Mouse (Mus musculus): ENCODE data around the gene Musk. TPM values are rescaled to one million over a fixed set of nuclear protein-coding genes. Genes with fewer than 3 reads are reported as not detected.

Musk gene
- total and polyA plus RNA-seq, 2 experiments from 2014 or later = 0.41 to 0.49 TPM

- no peak for TF ChIP-seq CTCF (IDR thresholded peaks at IDR 0.05)
- no peak overlapping the region for H3K27ac ChIP-seq (ENCODE audit: low read depth, low read length)
- no peaks in the 10 kb centered on the region for H3K9me3 ChIP-seq (ENCODE audit: low read length)
- DNase-seq (ENCODE audit: low spot score) (no peak), ATAC-seq (ENCODE audit: low FRiP score) (no peak)
- H3K36me3 ChIP-seq (ENCODE audit: insufficient read depth, low read length) = no peaks in the 10 kb centered on the region
- no peak overlapping the region for H3K9ac ChIP-seq (replicated peaks; ENCODE audit: low read length, poor library complexity, severe bottlenecking)
- no peaks in the 10 kb centered on the region for H3K4me1 ChIP-seq (ENCODE audit: insufficient read depth, low read length)
- no peaks in the 10 kb centered on the region for H3K27me3 ChIP-seq (ENCODE audit: insufficient read depth, low read length)
- no peak overlapping the region for H3K4me3 ChIP-seq (ENCODE audit: low read depth, low read length)
- H3K4me2 ChIP-seq (ENCODE audit: low read depth, low read length, poor library complexity, severe bottlenecking) = no peak overlapping the region
- 88% methylated on average over 6 of the region's 6 CpGs for WGBS
Measured at GRCm38 (mm10) chr4:58278368-58278767, 7.4 kb upstream of the Musk start.

GRCm38 (mm10) chr4:58280121-58280520 is 5.6 kb upstream of the Musk start:
- no peak for TF ChIP-seq CTCF (IDR thresholded peaks at IDR 0.05)
- Histone ChIP-seq H3K36me3 (ENCODE audit: insufficient read depth, low read length) (no peaks in the 10 kb centered on the region), H3K9ac (replicated peaks; ENCODE audit: low read length, poor library complexity, severe bottlenecking) (no peak overlapping the region), H3K4me1 (ENCODE audit: insufficient read depth, low read length) (no peaks in the 10 kb centered on the region), H3K4me3 (ENCODE audit: low read depth, low read length) (no peak overlapping the region), H3K27me3 (ENCODE audit: insufficient read depth, low read length) (no peaks in the 10 kb centered on the region), H3K9me3 (ENCODE audit: low read length) (no peaks in the 10 kb centered on the region), H3K27ac (ENCODE audit: low read depth, low read length) (no peak overlapping the region), H3K4me2 (ENCODE audit: low read depth, low read length, poor library complexity, severe bottlenecking) (no peak overlapping the region)
- ATAC-seq (ENCODE audit: low FRiP score) (no peak), DNase-seq (ENCODE audit: low spot score) (no peak)
- WGBS = 86% methylated on average over 2 of the region's 2 CpGs

- no peak overlapping the region for H3K9ac ChIP-seq (replicated peaks; ENCODE audit: low read length, poor library complexity, severe bottlenecking)
- H3K27ac ChIP-seq (ENCODE audit: low read depth, low read length) = no peak overlapping the region
- H3K4me1 ChIP-seq (ENCODE audit: insufficient read depth, low read length) = no peaks in the 10 kb centered on the region
- 87% methylated on average over 9 of the region's 9 CpGs for WGBS
- H3K4me3 ChIP-seq (ENCODE audit: low read depth, low read length) = no peak overlapping the region
- ATAC-seq (ENCODE audit: low FRiP score) (no peak), DNase-seq (ENCODE audit: low spot score) (no peak)
- no peak overlapping the region for H3K4me2 ChIP-seq (ENCODE audit: low read depth, low read length, poor library complexity, severe bottlenecking)
- no peaks in the 10 kb centered on the region for H3K27me3 ChIP-seq (ENCODE audit: insufficient read depth, low read length)
- no peak for TF ChIP-seq CTCF (IDR thresholded peaks at IDR 0.05)
- no peaks in the 10 kb centered on the region for H3K36me3 ChIP-seq (ENCODE audit: insufficient read depth, low read length)
- no peaks in the 10 kb centered on the region for H3K9me3 ChIP-seq (ENCODE audit: low read length)
Measured at GRCm38 (mm10) chr4:58286368-58287090, 769 bp downstream of the Musk start.

- Histone ChIP-seq H3K4me3 (ENCODE audit: low read depth, low read length) (no peak overlapping the region), H3K9ac (replicated peaks; ENCODE audit: low read length, poor library complexity, severe bottlenecking) (no peak overlapping the region), H3K4me1 (ENCODE audit: insufficient read depth, low read length) (no peaks in the 10 kb centered on the region), H3K9me3 (ENCODE audit: low read length) (no peaks in the 10 kb centered on the region), H3K27ac (ENCODE audit: low read depth, low read length) (no peak overlapping the region), H3K36me3 (ENCODE audit: insufficient read depth, low read length) (no peaks in the 10 kb centered on the region), H3K27me3 (ENCODE audit: insufficient read depth, low read length) (no peaks in the 10 kb centered on the region), H3K4me2 (ENCODE audit: low read depth, low read length, poor library complexity, severe bottlenecking) (no peak overlapping the region)
- WGBS = 89% methylated on average over 5 of the region's 5 CpGs
- no peak for TF ChIP-seq CTCF (IDR thresholded peaks at IDR 0.05)
- no peak for DNase-seq (ENCODE audit: low spot score)
- ATAC-seq (ENCODE audit: low FRiP score) = no peak
Measured at GRCm38 (mm10) chr4:58288753-58289152, 3.0 kb downstream of the Musk start.

GRCm38 (mm10) chr4:58291828-58292227 is 6.1 kb downstream of the Musk start:
- no peaks in the 10 kb centered on the region for H3K9me3 ChIP-seq (ENCODE audit: low read length)
- DNase-seq (ENCODE audit: low spot score) (no peak), ATAC-seq (ENCODE audit: low FRiP score) (no peak)
- H3K4me3 ChIP-seq (ENCODE audit: low read depth, low read length) = no peak overlapping the region
- H3K36me3 ChIP-seq (ENCODE audit: insufficient read depth, low read length) = no peaks in the 10 kb centered on the region
- WGBS = 29% methylated on average over 1 of the region's 1 CpGs
- H3K4me2 ChIP-seq (ENCODE audit: low read depth, low read length, poor library complexity, severe bottlenecking) = no peak overlapping the region
- no peaks in the 10 kb centered on the region for H3K27me3 ChIP-seq (ENCODE audit: insufficient read depth, low read length)
- TF ChIP-seq CTCF (IDR thresholded peaks at IDR 0.05) = no peak
- no peaks in the 10 kb centered on the region for H3K4me1 ChIP-seq (ENCODE audit: insufficient read depth, low read length)
- no peak overlapping the region for H3K27ac ChIP-seq (ENCODE audit: low read depth, low read length)
- no peak overlapping the region for H3K9ac ChIP-seq (replicated peaks; ENCODE audit: low read length, poor library complexity, severe bottlenecking)

GRCm38 (mm10) chr4:58293099-58293498 is 7.3 kb downstream of the Musk start:
- H3K4me3 ChIP-seq (ENCODE audit: low read depth, low read length) = no peak overlapping the region
- no peaks in the 10 kb centered on the region for H3K36me3 ChIP-seq (ENCODE audit: insufficient read depth, low read length)
- TF ChIP-seq CTCF (IDR thresholded peaks at IDR 0.05) = no peak
- DNase-seq (ENCODE audit: low spot score) = no peak
- no peak overlapping the region for H3K4me2 ChIP-seq (ENCODE audit: low read depth, low read length, poor library complexity, severe bottlenecking)
- 90% methylated on average over 3 of the region's 3 CpGs for WGBS
- H3K9ac ChIP-seq (replicated peaks; ENCODE audit: low read length, poor library complexity, severe bottlenecking) = no peak overlapping the region
- no peaks in the 10 kb centered on the region for H3K9me3 ChIP-seq (ENCODE audit: low read length)
- H3K4me1 ChIP-seq (ENCODE audit: insufficient read depth, low read length) = no peaks in the 10 kb centered on the region
- no peak for ATAC-seq (ENCODE audit: low FRiP score)
- no peaks in the 10 kb centered on the region for H3K27me3 ChIP-seq (ENCODE audit: insufficient read depth, low read length)
- no peak overlapping the region for H3K27ac ChIP-seq (ENCODE audit: low read depth, low read length)
